Mouse (Mus musculus) heart, postnatal 25 days (tissue): ENCODE results near the gene Slc16a12. TPM values are rescaled to one million over a fixed set of nuclear protein-coding genes. Genes with fewer than 3 reads are reported as not detected.

Experiments
- DNase-seq: peaks from one replicate; pipeline ENCODE4 v3.0.0; 2022; ENCODE audit warnings: low spot score
- intact Hi-C: fragments of 180-260 bp; cut with DNase I; formaldehyde crosslinking; loops from one replicate; pipeline ENCODE4 v1.15.1; 2025
- microRNA-seq: library from miRNA; unstranded; fragments of <30 nt; microRNA quantifications from one replicate; pipeline ENCODE4 v1.2.0, GENCODE M21; 2022
- total RNA-seq, 2 experiments: library from RNA; stranded (reverse); gene quantifications; 2 replicates each; pipeline ENCODE4 v1.2.3; 2021

Slc16a12 gene
- total RNA-seq, 2 experiments from 2014 or later, result 2.2 to 2.6 TPM

- intact Hi-C loops, result no loop called here
- no peak for DNase-seq
These were observed 122.4 kb downstream of the Slc16a12 start for GRCm38 (mm10) chr19:34624663-34625062.

- DNase-seq, result no peak
- intact Hi-C loops, result no loop called here
These were observed 123.3 kb downstream of the Slc16a12 start for GRCm38 (mm10) chr19:34623781-34624180.

- intact Hi-C loops, result no loop called here
- DNase-seq, result no peak
These were observed 126.2 kb downstream of the Slc16a12 start for GRCm38 (mm10) chr19:34620871-34621270.

Small RNAs within 50 kb of the gene (microRNA-seq; reads per million reads assigned to microRNA genes)
- gene Gm27476, result not detected

Other genes starting within 250 kb of the Slc16a12 start
- gene Lipa, start 219.8 kb downstream of the Slc16a12 start, total RNA-seq, result 10 to 100 TPM; 21.0 to 25.6 TPM
- gene Ifit2, start 196.6 kb downstream of the Slc16a12 start, total RNA-seq, result 1 to 10 TPM; 3.5 to 3.6 TPM
- 1 to 10 TPM; 3.8 to 4.0 TPM for gene Ifit3, start 163.8 kb downstream of the Slc16a12 start, total RNA-seq
- gene Ifit1bl1, start 145.3 kb downstream of the Slc16a12 start, total RNA-seq, result 1 to 10 TPM in 1 of 2 experiments, under 1 TPM in 1; 0.84 to 1.2 TPM
- gene Ifit3b, start 139.3 kb downstream of the Slc16a12 start, total RNA-seq, result 1 to 10 TPM; 1.1 TPM
- gene Ifit1bl2, start 106.5 kb downstream of the Slc16a12 start, total RNA-seq, result 1 to 10 TPM; 1.2 to 1.5 TPM
- gene Ifit1, start 106.4 kb downstream of the Slc16a12 start, total RNA-seq, result 1 to 10 TPM; 1.4 TPM
- 10 to 100 TPM; 40.0 to 47.8 TPM for gene Pank1, start 132.2 kb upstream of the Slc16a12 start, total RNA-seq
- gene Kif20b, start 175.1 kb upstream of the Slc16a12 start, total RNA-seq, result 1 to 10 TPM; 1.1 to 1.3 TPM